Mouse (Mus musculus): ENCODE results near the gene Golga4. TPM values are rescaled to one million over a fixed set of nuclear protein-coding genes. Genes with fewer than 3 reads are reported as not detected.
"Not testable (repeated sequence)": the region's sequence is repeated elsewhere in the genome, so short reads cannot be mapped to it uniquely, and the experiment has no call there.

Golga4 gene
- total RNA-seq, 1 experiment from 2014 or later = 99.7 TPM

- no peak for ATAC-seq (replicated peaks; ENCODE audit: insufficient number of reproducible peaks, low FRiP score, low TSS enrichment, poor library complexity, severe bottlenecking)
Measured at GRCm38 (mm10) chr9:118569328-118569727, 63.3 kb downstream of the Golga4 start.

- no peak for ATAC-seq (replicated peaks; ENCODE audit: insufficient number of reproducible peaks, low FRiP score, low TSS enrichment, poor library complexity, severe bottlenecking)
Measured at GRCm38 (mm10) chr9:118570865-118571264, 64.8 kb downstream of the Golga4 start.

- no peak for ATAC-seq (replicated peaks; ENCODE audit: insufficient number of reproducible peaks, low FRiP score, low TSS enrichment, poor library complexity, severe bottlenecking)
Measured at GRCm38 (mm10) chr9:118571701-118572100, 65.6 kb downstream of the Golga4 start.

GRCm38 (mm10) chr9:118574911-118575310 lies 68.8 kb downstream of the Golga4 start:
- no peak for ATAC-seq (replicated peaks; ENCODE audit: insufficient number of reproducible peaks, low FRiP score, low TSS enrichment, poor library complexity, severe bottlenecking)

- no peak for ATAC-seq (replicated peaks; ENCODE audit: insufficient number of reproducible peaks, low FRiP score, low TSS enrichment, poor library complexity, severe bottlenecking)
Measured at GRCm38 (mm10) chr9:118580371-118580770, 74.3 kb downstream of the Golga4 start.

- ATAC-seq (replicated peaks; ENCODE audit: insufficient number of reproducible peaks, low FRiP score, low TSS enrichment, poor library complexity, severe bottlenecking) = no peak
Measured at GRCm38 (mm10) chr9:118582757-118583156, 76.7 kb downstream of the Golga4 start.

GRCm38 (mm10) chr9:118584838-118585237 lies 78.8 kb downstream of the Golga4 start:
- no peak for ATAC-seq (replicated peaks; ENCODE audit: insufficient number of reproducible peaks, low FRiP score, low TSS enrichment, poor library complexity, severe bottlenecking)

- ATAC-seq (replicated peaks; ENCODE audit: insufficient number of reproducible peaks, low FRiP score, low TSS enrichment, poor library complexity, severe bottlenecking) = no peak
Measured at GRCm38 (mm10) chr9:118585998-118586397, 79.9 kb downstream of the Golga4 start.

GRCm38 (mm10) chr9:118587115-118587514 lies 81.0 kb downstream of the Golga4 start:
- ATAC-seq (replicated peaks; ENCODE audit: insufficient number of reproducible peaks, low FRiP score, low TSS enrichment, poor library complexity, severe bottlenecking) = no peak

GRCm38 (mm10) chr9:118589249-118589648 lies 83.2 kb downstream of the Golga4 start:
- ATAC-seq (replicated peaks; ENCODE audit: insufficient number of reproducible peaks, low FRiP score, low TSS enrichment, poor library complexity, severe bottlenecking) = no peak

- no peak for ATAC-seq (replicated peaks; ENCODE audit: insufficient number of reproducible peaks, low FRiP score, low TSS enrichment, poor library complexity, severe bottlenecking)
Measured at GRCm38 (mm10) chr9:118590230-118590629, 84.2 kb downstream of the Golga4 start.

- no peak for ATAC-seq (replicated peaks; ENCODE audit: insufficient number of reproducible peaks, low FRiP score, low TSS enrichment, poor library complexity, severe bottlenecking)
Measured at GRCm38 (mm10) chr9:118591633-118592032, 85.6 kb downstream of the Golga4 start.

GRCm38 (mm10) chr9:118592585-118593249 lies 86.7 kb downstream of the Golga4 start:
- ATAC-seq (replicated peaks; ENCODE audit: insufficient number of reproducible peaks, low FRiP score, low TSS enrichment, poor library complexity, severe bottlenecking) = no peak

- ATAC-seq (replicated peaks; ENCODE audit: insufficient number of reproducible peaks, low FRiP score, low TSS enrichment, poor library complexity, severe bottlenecking) = no peak
Measured at GRCm38 (mm10) chr9:118593443-118593842, 87.4 kb downstream of the Golga4 start.

- no peak for ATAC-seq (replicated peaks; ENCODE audit: insufficient number of reproducible peaks, low FRiP score, low TSS enrichment, poor library complexity, severe bottlenecking)
Measured at GRCm38 (mm10) chr9:118596767-118597166, 90.7 kb downstream of the Golga4 start.

GRCm38 (mm10) chr9:118600393-118600792 lies 94.3 kb downstream of the Golga4 start:
- ATAC-seq (replicated peaks; ENCODE audit: insufficient number of reproducible peaks, low FRiP score, low TSS enrichment, poor library complexity, severe bottlenecking) = not testable (repeated sequence)

GRCm38 (mm10) chr9:118602576-118602975 lies 96.5 kb downstream of the Golga4 start:
- ATAC-seq (replicated peaks; ENCODE audit: insufficient number of reproducible peaks, low FRiP score, low TSS enrichment, poor library complexity, severe bottlenecking) = no peak

- ATAC-seq (replicated peaks; ENCODE audit: insufficient number of reproducible peaks, low FRiP score, low TSS enrichment, poor library complexity, severe bottlenecking) = no peak
Measured at GRCm38 (mm10) chr9:118606148-118606816, 100.2 kb downstream of the Golga4 start, which contains the start of gene Itga9. Itga9 (plus strand) TSS chr9:118606690.

GRCm38 (mm10) chr9:118606817-118607371 lies 100.8 kb downstream of the Golga4 start:
- no peak for ATAC-seq (replicated peaks; ENCODE audit: insufficient number of reproducible peaks, low FRiP score, low TSS enrichment, poor library complexity, severe bottlenecking)
